ENCODE assay signal across 8 mouse cellular contexts in the genomic region with DNA sequence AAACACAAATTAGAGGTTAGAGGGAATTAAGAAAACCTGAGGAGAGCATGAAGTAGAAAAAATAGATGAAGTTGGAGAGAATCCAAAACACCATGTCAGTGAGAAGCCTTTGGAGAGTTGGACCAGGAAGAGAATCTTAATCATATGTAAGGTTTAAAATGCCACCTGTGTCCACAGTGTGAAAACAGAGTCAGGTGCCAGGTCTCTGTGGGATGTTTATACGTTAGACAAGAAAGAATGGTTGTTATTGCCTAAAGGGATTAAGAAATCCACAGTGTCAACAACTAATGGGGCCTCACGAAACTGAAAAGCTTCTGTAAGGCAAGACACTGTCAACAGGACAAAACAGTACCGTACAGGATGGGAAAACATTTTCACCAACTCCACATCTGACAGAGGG.
"Had no signal": no experiment of that assay in that cellular context is flagged by ENCODE, and none has a peak within 500 bp of the region (broad histone marks: within the 10 kb centered on the region; RNA-seq: fewer than 3 reads in every experiment).

No protein-coding gene starts in this region.

- DNase-seq: lung, adult 2 months; lung, postnatal 10 days; right cerebral cortex, postnatal 14 days; thymus, adult 2 months; thymus, postnatal 25 days; thymus, postnatal 4 days had no signal

- ATAC-seq: midbrain, embryonic 13.5 days; midbrain, embryonic 15.5 days had no signal
